Mouse (Mus musculus) adrenal gland, adult (tissue): ENCODE results near the gene Odf2.
A peak's percentile ranks its signal among the peaks of the same experiment; 100 is the strongest.

Source experiments
- DNase-seq, 2 experiments: peaks; one replicate each; pipeline ENCODE4 v3.0.0; 2022 to 2023; ENCODE audit warnings: low spot score in 1 of 2; ENCODE audit not compliant: inconsistent age in 2 of 2

Odf2 gene

GRCm38 (mm10) chr2:29930506-29930905, 41.5 kb downstream of the Odf2 start:
- no peak for DNase-seq

- no peak for DNase-seq
These were observed 42.2 kb downstream of the Odf2 start for GRCm38 (mm10) chr2:29931194-29931593.

GRCm38 (mm10) chr2:29934906-29935599, 46.0 kb downstream of the Odf2 start, which contains the start of gene Gle1:
Gle1 (plus strand) TSS chr2:29935426.
- DNase-seq: peak; percentile 97 to 99

- DNase-seq: no peak
These were observed 51.1 kb downstream of the Odf2 start for GRCm38 (mm10) chr2:29940073-29940472.

GRCm38 (mm10) chr2:29940826-29941225, 51.8 kb downstream of the Odf2 start:
- no peak for DNase-seq

- peak; percentile 31 to 54 for DNase-seq
These were observed 55.7 kb downstream of the Odf2 start for GRCm38 (mm10) chr2:29944723-29945122.

- no peak for DNase-seq
These were observed 59.9 kb downstream of the Odf2 start for GRCm38 (mm10) chr2:29948896-29949295.

GRCm38 (mm10) chr2:29961246-29961645, 72.2 kb downstream of the Odf2 start:
- no peak for DNase-seq

- DNase-seq: peak; percentile 40 to 66
These were observed 75.6 kb downstream of the Odf2 start for GRCm38 (mm10) chr2:29964354-29965249.

GRCm38 (mm10) chr2:29965250-29965843, 76.3 kb downstream of the Odf2 start, which contains the start of gene Sptan1:
Sptan1 (plus strand) TSS chr2:29965560.
- peak; percentile 97 to 99 for DNase-seq

GRCm38 (mm10) chr2:29965906-29966305, 76.9 kb downstream of the Odf2 start:
- peak; percentile 64 to 81 for DNase-seq

- peak in 1 of 2 experiments; percentile 47 for DNase-seq
These were observed 77.8 kb downstream of the Odf2 start for GRCm38 (mm10) chr2:29966826-29967225.

- DNase-seq: peak in 1 of 2 experiments; percentile 35
These were observed 78.7 kb downstream of the Odf2 start for GRCm38 (mm10) chr2:29967768-29968167.

GRCm38 (mm10) chr2:29968638-29969037, 79.6 kb downstream of the Odf2 start:
- peak in 1 of 2 experiments; percentile 48 for DNase-seq

- peak; percentile 87 to 94 for DNase-seq
These were observed 83.0 kb downstream of the Odf2 start for GRCm38 (mm10) chr2:29971838-29972635.

- peak in 1 of 2 experiments; percentile 50 for DNase-seq
These were observed 84.5 kb downstream of the Odf2 start for GRCm38 (mm10) chr2:29973525-29973924.

- DNase-seq: peak in 1 of 2 experiments; percentile 87
These were observed 88.3 kb downstream of the Odf2 start for GRCm38 (mm10) chr2:29977307-29977706.

GRCm38 (mm10) chr2:29980661-29981060, 91.6 kb downstream of the Odf2 start:
- DNase-seq: no peak
